Mouse (Mus musculus) frontal cortex, adult 2 months (tissue): ENCODE measurements around the gene Hmga1b. TPM values are rescaled to one million over a fixed set of nuclear protein-coding genes. Genes with fewer than 3 reads are reported as not detected.

ENCODE experiments used
- polyA plus RNA-seq: library from polyadenylated mRNA; depleted of rRNA; stranded (reverse); fragments of >200 nt; gene quantifications from 2 replicates; pipeline ENCODE4 v1.2.3, GENCODE M21; 2012; rRNA removed

Gene Hmga1b
- polyA plus RNA-seq, 1 experiment, result 2.2 TPM

Other genes with a start within 250 kb of the Hmga1b start
- gene Gcgr, start 232.1 kb upstream of the Hmga1b start, polyA plus RNA-seq, result 0.42 and 0.54 TPM in 2 replicates
- gene Mcrip1, start 213.1 kb upstream of the Hmga1b start, polyA plus RNA-seq, result 153 and 174 TPM in 2 replicates
- not detected in 2 replicates for gene Ppp1r27, start 211.7 kb upstream of the Hmga1b start, polyA plus RNA-seq
- 103 and 109 TPM in 2 replicates for gene P4hb, start 189.5 kb upstream of the Hmga1b start, polyA plus RNA-seq
- 408 and 428 TPM in 2 replicates for gene Arhgdia, start 181.2 kb upstream of the Hmga1b start, polyA plus RNA-seq
- 46.3 and 53.0 TPM in 2 replicates for gene Alyref, start 164.4 kb upstream of the Hmga1b start, polyA plus RNA-seq
- 143 and 170 TPM in 2 replicates for gene Anapc11, start 164.4 kb upstream of the Hmga1b start, polyA plus RNA-seq
- 0.84 and 1.2 TPM in 2 replicates for gene Npb, start 154.3 kb upstream of the Hmga1b start, polyA plus RNA-seq
- gene Pcyt2, start 144.9 kb upstream of the Hmga1b start, polyA plus RNA-seq, result 252 and 254 TPM in 2 replicates
- gene Sirt7, start 137.6 kb upstream of the Hmga1b start, polyA plus RNA-seq, result 99.4 and 101 TPM in 2 replicates
- gene Mafg, start 129.2 kb upstream of the Hmga1b start, polyA plus RNA-seq, result 79.9 and 84.5 TPM in 2 replicates
- 3.2 and 3.7 TPM in 2 replicates for gene Pycr1, start 119.0 kb upstream of the Hmga1b start, polyA plus RNA-seq
- gene Myadml2, start 114.6 kb upstream of the Hmga1b start, polyA plus RNA-seq, result 4.7 and 5.6 TPM in 2 replicates
- 8.4 and 8.6 TPM in 2 replicates for gene Notum, start 101.6 kb upstream of the Hmga1b start, polyA plus RNA-seq
- gene Aspscr1, start 89.8 kb upstream of the Hmga1b start, polyA plus RNA-seq, result 45.1 and 51.8 TPM in 2 replicates
- gene Cenpx, start 49.1 kb upstream of the Hmga1b start, polyA plus RNA-seq, result 34.0 and 37.4 TPM in 2 replicates
- 111 and 130 TPM in 2 replicates for gene Lrrc45, start 48.9 kb upstream of the Hmga1b start, polyA plus RNA-seq
- 65.0 and 73.7 TPM in 2 replicates for gene Rac3, start 41.3 kb upstream of the Hmga1b start, polyA plus RNA-seq
- gene Dcxr, start 35.5 kb upstream of the Hmga1b start, polyA plus RNA-seq, result 24.2 and 25.6 TPM in 2 replicates
- gene Cbr2, start 30.7 kb upstream of the Hmga1b start, polyA plus RNA-seq, result 5.0 and 17.1 TPM in 2 replicates
- gene Rfng, start 21.4 kb downstream of the Hmga1b start, polyA plus RNA-seq, result 88.6 and 97.4 TPM in 2 replicates
- 222 and 229 TPM in 2 replicates for gene Gps1, start 21.5 kb downstream of the Hmga1b start, polyA plus RNA-seq
- 45.1 and 45.7 TPM in 2 replicates for gene Dus1l, start 33.6 kb downstream of the Hmga1b start, polyA plus RNA-seq
- 271 and 272 TPM in 2 replicates for gene Fasn, start 61.8 kb downstream of the Hmga1b start, polyA plus RNA-seq
- 11.3 and 12.8 TPM in 2 replicates for gene Ccdc57, start 170.1 kb downstream of the Hmga1b start, polyA plus RNA-seq
- gene Slc16a3, start 185.7 kb downstream of the Hmga1b start, polyA plus RNA-seq, result 3.2 and 3.9 TPM in 2 replicates
- 103 and 105 TPM in 2 replicates for gene Csnk1d, start 228.5 kb downstream of the Hmga1b start, polyA plus RNA-seq